Mouse (Mus musculus) heart, embryonic 10.5 days (tissue): ENCODE measurements around the gene 4930550C14Rik. TPM values are rescaled to one million over a fixed set of nuclear protein-coding genes. Genes with fewer than 3 reads are reported as not detected.

ENCODE experiments used
- DNase-seq: peaks from one replicate; pipeline ENCODE4 v3.0.0-alpha.2; 2017; ENCODE audit warnings: low spot score
- H3K27ac ChIP-seq: fragments of 300-500 bp; sonication (generic); 2 replicates; pipeline ENCODE4 v1.5.1; 2016; ENCODE audit warnings: mild to moderate bottlenecking
- H3K27me3 ChIP-seq: fragments of 300-500 bp; sonication (generic); 2 replicates; pipeline ENCODE4 v1.6.1; 2016; ENCODE audit warnings: mild to moderate bottlenecking; ENCODE audit not compliant: poor library complexity, insufficient read depth, severe bottlenecking
- H3K36me3 ChIP-seq: fragments of 300-500 bp; sonication (generic); 2 replicates; pipeline ENCODE4 v1.6.1; 2016; ENCODE audit warnings: mild to moderate bottlenecking, moderate library complexity
- H3K4me1 ChIP-seq: fragments of 300-500 bp; sonication (generic); 2 replicates; pipeline ENCODE4 v1.6.1; 2016; ENCODE audit warnings: mild to moderate bottlenecking
- H3K4me3 ChIP-seq: fragments of 300-500 bp; sonication (generic); 2 replicates; pipeline ENCODE4 v1.5.1; 2016; ENCODE audit warnings: mild to moderate bottlenecking, moderate library complexity
- H3K9me3 ChIP-seq: fragments of 300-500 bp; sonication (generic); 2 replicates; pipeline ENCODE4 v1.6.1; 2016; ENCODE audit warnings: mild to moderate bottlenecking, moderate library complexity
- WGBS: fragments of 180-500 bp; shearing (Covaris S2); methylation state at CpG from one replicate; pipeline ENCODE4 v1.1.7; 2016; 5-methylcytosine and 5-hydroxymethylcytosine counted together
- polyA plus RNA-seq: library from polyadenylated mRNA; unstranded; fragments of >200 nt; fragmentation: Nextera tagmentation; extraction: Ambion mirVana; gene quantifications from 2 replicates; pipeline ENCODE4 v1.2.1, GENCODE M21; 2016

Gene 4930550C14Rik
- polyA plus RNA-seq, 1 experiment from 2014 or later: 0.09 TPM

GRCm38 (mm10) chr9:53387431-53387830 lies 14.7 kb upstream of the 4930550C14Rik start:
- WGBS: 69% methylated on average over 2 of the region's 2 CpGs
- Histone ChIP-seq H3K27me3 (no peaks in the 10 kb centered on the region), H3K4me1 (0 out of 2 replicates have a peak, but pooled peaks cover 3% of the 10 kb centered on the region), H3K36me3 (peaks cover 12% of the 10 kb centered on the region; the same call in 1 of the 2 replicates), H3K9me3 (no peaks in the 10 kb centered on the region), H3K27ac (no peak overlapping the region), H3K4me3 (no peak overlapping the region)
- DNase-seq: no peak

- no peak overlapping the region for H3K27ac ChIP-seq
- peaks cover 12% of the 10 kb centered on the region; the same call in 1 of the 2 replicates for H3K36me3 ChIP-seq
- no peak overlapping the region for H3K4me3 ChIP-seq
- 0 out of 2 replicates have a peak, but pooled peaks cover 3% of the 10 kb centered on the region for H3K4me1 ChIP-seq
- H3K9me3 ChIP-seq: no peaks in the 10 kb centered on the region
- DNase-seq: no peak
- WGBS: 82% methylated on average over 3 of the region's 3 CpGs
- no peaks in the 10 kb centered on the region for H3K27me3 ChIP-seq
These were observed 13.0 kb upstream of the 4930550C14Rik start for GRCm38 (mm10) chr9:53389109-53389508.

GRCm38 (mm10) chr9:53390136-53390535 lies 12.0 kb upstream of the 4930550C14Rik start:
- no peak for DNase-seq
- no peaks in the 10 kb centered on the region for H3K4me1 ChIP-seq
- no peak overlapping the region for H3K27ac ChIP-seq
- no peaks in the 10 kb centered on the region for H3K27me3 ChIP-seq
- H3K9me3 ChIP-seq: no peaks in the 10 kb centered on the region
- WGBS: 77% methylated on average over 7 of the region's 7 CpGs
- H3K4me3 ChIP-seq: no peak overlapping the region
- peaks cover 12% of the 10 kb centered on the region; the same call in 1 of the 2 replicates for H3K36me3 ChIP-seq

- peaks cover 12% of the 10 kb centered on the region for H3K4me1 ChIP-seq
- no peak overlapping the region for H3K4me3 ChIP-seq
- H3K9me3 ChIP-seq: no peaks in the 10 kb centered on the region
- DNase-seq: no peak
- no peak overlapping the region for H3K27ac ChIP-seq
- H3K27me3 ChIP-seq: no peaks in the 10 kb centered on the region
- 77% methylated on average over 13 of the region's 13 CpGs for WGBS
- 0 out of 2 replicates have a peak, but pooled peaks cover 4% of the 10 kb centered on the region for H3K36me3 ChIP-seq
These were observed 4.3 kb upstream of the 4930550C14Rik start for GRCm38 (mm10) chr9:53397685-53398387.

- no peak for DNase-seq
- 7% methylated on average over 5 of the region's 5 CpGs for WGBS
These were observed 3.8 kb upstream of the 4930550C14Rik start for GRCm38 (mm10) chr9:53398388-53398700.

GRCm38 (mm10) chr9:53399537-53399936 lies 2.6 kb upstream of the 4930550C14Rik start:
- 0 out of 2 replicates have a peak, but pooled peaks cover 4% of the 10 kb centered on the region for H3K36me3 ChIP-seq
- H3K4me3 ChIP-seq: no peak overlapping the region
- no peak for DNase-seq
- no peak overlapping the region for H3K27ac ChIP-seq
- no peaks in the 10 kb centered on the region for H3K27me3 ChIP-seq
- H3K4me1 ChIP-seq: peaks cover 14% of the 10 kb centered on the region
- WGBS: 90% methylated on average over 8 of the region's 8 CpGs
- no peaks in the 10 kb centered on the region for H3K9me3 ChIP-seq

More at GRCm38 (mm10) chr9:53398388-53398700, 3.8 kb upstream of the 4930550C14Rik start:
- H3K9me3 ChIP-seq: no peaks in the 10 kb centered on the region
- no peaks in the 10 kb centered on the region for H3K27me3 ChIP-seq
- H3K4me1 ChIP-seq: peaks cover 12% of the 10 kb centered on the region
- H3K27ac ChIP-seq: no peak overlapping the region
- 0 out of 2 replicates have a peak, but pooled peaks cover 4% of the 10 kb centered on the region for H3K36me3 ChIP-seq
- H3K4me3 ChIP-seq: no peak overlapping the region

GRCm38 (mm10) chr9:53400696-53401095 lies 1.4 kb upstream of the 4930550C14Rik start:
- WGBS: 88% methylated on average over 4 of the region's 4 CpGs
- 0 out of 2 replicates have a peak, but pooled peaks cover 4% of the 10 kb centered on the region for H3K36me3 ChIP-seq
- no peaks in the 10 kb centered on the region for H3K9me3 ChIP-seq
- no peak overlapping the region for H3K4me3 ChIP-seq
- peaks cover 16% of the 10 kb centered on the region for H3K4me1 ChIP-seq
- no peak for DNase-seq
- H3K27ac ChIP-seq: no peak overlapping the region
- no peaks in the 10 kb centered on the region for H3K27me3 ChIP-seq

GRCm38 (mm10) chr9:53401146-53401545 lies 979 bp upstream of the 4930550C14Rik start:
- Histone ChIP-seq H3K9me3 (no peaks in the 10 kb centered on the region), H3K4me1 (peaks cover 16% of the 10 kb centered on the region), H3K27ac (no peak overlapping the region), H3K27me3 (no peaks in the 10 kb centered on the region), H3K4me3 (no peak overlapping the region), H3K36me3 (0 out of 2 replicates have a peak, but pooled peaks cover 4% of the 10 kb centered on the region)
- 67% methylated on average over 8 of the region's 8 CpGs for WGBS
- DNase-seq: no peak

- Histone ChIP-seq H3K9me3 (no peaks in the 10 kb centered on the region), H3K36me3 (0 out of 2 replicates have a peak, but pooled peaks cover 2% of the 10 kb centered on the region), H3K4me3 (no peak overlapping the region), H3K27me3 (no peaks in the 10 kb centered on the region), H3K4me1 (peaks cover 15% of the 10 kb centered on the region), H3K27ac (peak overlapping the region; percentile 47; the same call in 1 of the 2 replicates)
- DNase-seq: no peak
- 83% methylated on average over 8 of the region's 8 CpGs for WGBS
These were observed 866 bp downstream of the 4930550C14Rik start for GRCm38 (mm10) chr9:53402991-53403390.

- no peak overlapping the region; the same call in 1 of the 2 replicates for H3K27ac ChIP-seq
- no peak for DNase-seq
- peaks cover 13% of the 10 kb centered on the region for H3K4me1 ChIP-seq
- no peaks in the 10 kb centered on the region for H3K9me3 ChIP-seq
- H3K27me3 ChIP-seq: no peaks in the 10 kb centered on the region
- H3K4me3 ChIP-seq: no peak overlapping the region
- no peaks in the 10 kb centered on the region for H3K36me3 ChIP-seq
- WGBS: 79% methylated on average over 6 of the region's 6 CpGs
These were observed 2.1 kb downstream of the 4930550C14Rik start for GRCm38 (mm10) chr9:53404050-53404752.

GRCm38 (mm10) chr9:53404753-53405722 lies 2.9 kb downstream of the 4930550C14Rik start:
- Histone ChIP-seq H3K4me1 (peaks cover 13% of the 10 kb centered on the region), H3K9me3 (no peaks in the 10 kb centered on the region), H3K36me3 (no peaks in the 10 kb centered on the region), H3K27me3 (no peaks in the 10 kb centered on the region), H3K27ac (peak overlapping the region; percentile 82), H3K4me3 (peak overlapping the region; percentile 55)
- 27% methylated on average over 21 of the region's 21 CpGs for WGBS
- peak; percentile 92 for DNase-seq

- no peaks in the 10 kb centered on the region for H3K27me3 ChIP-seq
- H3K4me1 ChIP-seq: 0 out of 2 replicates have a peak, but pooled peaks cover 4% of the 10 kb centered on the region
- H3K27ac ChIP-seq: no peak overlapping the region
- whole genome bisulfite sequencing: 83% methylated on average over 4 of the region's 4 CpGs
- no peak overlapping the region for H3K4me3 ChIP-seq
- no peaks in the 10 kb centered on the region for H3K36me3 ChIP-seq
- no peaks in the 10 kb centered on the region for H3K9me3 ChIP-seq
- no peak for DNase-seq
These were observed 6.4 kb downstream of the 4930550C14Rik start for GRCm38 (mm10) chr9:53408548-53408947.
